Mouse (Mus musculus) heart, embryonic 10.5 days (tissue): ENCODE measurements at regions not wholly inside any gene's neighbourhood (a gene's known extent, or its start where the extent isn't known, plus 50 kb on each side); places are given as distances from the start of the nearest gene placed in this dataset.

ENCODE experiments used
- DNase-seq: peaks from one replicate; pipeline ENCODE4 v3.0.0-alpha.2; 2017; ENCODE audit warnings: low spot score
- H3K27ac ChIP-seq: fragments of 300-500 bp; sonication (generic); 2 replicates; pipeline ENCODE4 v1.5.1; 2016; ENCODE audit warnings: mild to moderate bottlenecking
- H3K27me3 ChIP-seq: fragments of 300-500 bp; sonication (generic); 2 replicates; pipeline ENCODE4 v1.6.1; 2016; ENCODE audit warnings: mild to moderate bottlenecking; ENCODE audit not compliant: poor library complexity, insufficient read depth, severe bottlenecking
- H3K36me3 ChIP-seq: fragments of 300-500 bp; sonication (generic); 2 replicates; pipeline ENCODE4 v1.6.1; 2016; ENCODE audit warnings: mild to moderate bottlenecking, moderate library complexity
- H3K4me1 ChIP-seq: fragments of 300-500 bp; sonication (generic); 2 replicates; pipeline ENCODE4 v1.6.1; 2016; ENCODE audit warnings: mild to moderate bottlenecking
- H3K4me3 ChIP-seq: fragments of 300-500 bp; sonication (generic); 2 replicates; pipeline ENCODE4 v1.5.1; 2016; ENCODE audit warnings: mild to moderate bottlenecking, moderate library complexity
- H3K9me3 ChIP-seq: fragments of 300-500 bp; sonication (generic); 2 replicates; pipeline ENCODE4 v1.6.1; 2016; ENCODE audit warnings: mild to moderate bottlenecking, moderate library complexity
- WGBS: fragments of 180-500 bp; shearing (Covaris S2); methylation state at CpG from one replicate; pipeline ENCODE4 v1.1.7; 2016; 5-methylcytosine and 5-hydroxymethylcytosine counted together

DNA sequence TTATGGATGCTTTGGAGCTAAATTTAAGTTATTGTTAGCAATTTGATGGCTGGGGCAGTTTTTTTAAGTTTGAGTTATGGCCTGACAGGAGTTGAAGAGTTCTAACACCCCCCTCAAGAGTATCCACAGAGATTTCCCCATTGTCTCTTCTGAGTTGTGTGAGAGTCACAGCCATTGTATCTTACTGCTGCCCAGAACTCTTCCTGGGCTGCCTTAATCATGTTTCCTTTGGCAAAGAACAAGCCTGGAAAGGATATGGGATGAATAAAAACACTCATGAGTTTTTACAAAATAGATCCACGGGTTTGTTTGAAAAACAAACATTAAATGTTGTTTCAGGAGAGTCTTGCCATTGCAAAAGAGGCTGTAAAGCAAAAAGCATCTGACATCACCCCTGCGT, 343.5 kb upstream of the Gm11146 start:
- H3K4me1 ChIP-seq = no peaks in the 10 kb centered on the region
- H3K27ac ChIP-seq = no peak overlapping the region
- H3K9me3 ChIP-seq = no peaks in the 10 kb centered on the region
- no peak for DNase-seq
- 44% methylated on average over 2 of the region's 2 CpGs for WGBS
- H3K27me3 ChIP-seq = no peaks in the 10 kb centered on the region
- no peaks in the 10 kb centered on the region for H3K36me3 ChIP-seq
- no peak overlapping the region for H3K4me3 ChIP-seq

DNA sequence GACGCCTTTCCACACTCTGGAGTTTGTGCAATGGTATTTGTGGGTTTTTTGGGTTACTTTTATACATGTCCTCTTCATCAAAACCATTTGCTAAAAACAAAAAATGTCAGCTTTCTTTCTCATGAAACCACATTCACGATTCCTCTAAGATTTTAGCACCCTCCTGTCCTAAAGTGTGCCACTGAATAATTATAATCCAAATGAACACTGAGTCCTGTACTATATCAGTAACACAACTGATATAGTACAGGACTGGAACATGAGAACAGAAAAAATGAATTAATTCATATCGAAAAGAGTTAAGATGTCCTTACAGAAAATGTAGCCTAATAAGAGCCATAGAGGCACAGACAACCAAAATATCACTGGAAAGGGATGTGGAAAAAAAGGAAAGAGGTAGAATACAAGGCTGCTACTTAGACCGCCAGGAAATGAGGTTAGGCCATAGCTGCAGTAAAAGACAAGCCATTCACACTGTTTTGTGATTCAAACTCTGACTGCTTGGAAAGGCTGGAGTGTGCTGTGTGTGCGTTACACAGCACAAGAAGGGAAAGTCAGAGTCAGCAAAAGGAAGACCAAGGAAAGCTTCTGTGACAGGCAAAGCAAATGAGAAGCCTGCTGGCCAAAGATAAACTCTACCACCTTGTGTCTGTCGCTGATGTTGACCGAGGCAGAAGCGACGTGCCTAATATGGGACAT, 329.3 kb upstream of the Gm11146 start:
- Histone ChIP-seq H3K27me3 (no peaks in the 10 kb centered on the region), H3K9me3 (no peaks in the 10 kb centered on the region), H3K27ac (no peak overlapping the region), H3K4me1 (no peaks in the 10 kb centered on the region), H3K4me3 (no peak overlapping the region), H3K36me3 (no peaks in the 10 kb centered on the region)
- no peak for DNase-seq
- 77% methylated on average over 9 of the region's 9 CpGs for WGBS

DNA sequence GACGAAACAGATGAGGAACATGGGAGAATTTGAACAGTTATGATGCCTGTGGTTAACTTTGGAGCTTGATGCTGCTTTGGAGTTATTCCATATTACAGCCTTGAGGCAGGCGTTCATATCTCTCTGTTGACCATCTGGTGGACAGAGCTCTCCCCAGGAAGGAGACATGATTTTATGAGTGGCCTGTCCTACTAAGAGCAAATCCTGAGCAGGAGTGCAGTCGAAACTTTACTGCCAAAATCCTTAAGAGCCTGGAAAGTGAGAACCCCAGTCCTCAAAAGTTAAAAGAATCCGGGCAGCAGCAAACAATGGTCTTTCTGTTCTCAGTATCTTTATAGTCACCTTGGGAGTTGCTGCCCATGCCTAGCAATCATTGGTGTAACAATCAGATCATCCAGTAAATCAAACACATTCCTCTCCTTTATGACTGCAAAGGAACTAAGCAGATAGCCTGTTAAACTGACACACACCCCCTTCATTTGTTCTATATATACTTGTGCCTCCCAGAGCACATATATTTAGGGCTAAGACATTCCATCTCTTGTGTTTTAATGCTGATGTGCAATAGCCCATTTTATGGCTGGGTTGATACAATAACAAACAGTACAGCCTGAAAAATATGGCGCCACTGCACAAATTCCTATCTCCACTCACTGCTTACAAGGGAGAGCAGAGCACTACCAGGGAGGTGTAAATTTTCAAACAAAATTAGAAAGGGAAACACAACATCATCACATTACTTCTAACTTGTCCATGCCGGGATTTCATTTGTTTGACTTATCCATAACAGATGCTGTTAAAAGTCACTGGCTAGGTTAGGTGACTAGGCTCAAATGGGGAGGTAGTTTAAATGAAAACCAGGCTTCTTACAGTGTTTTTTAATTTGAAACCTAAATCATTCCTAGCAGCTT, 312.5 kb upstream of the Gm11146 start:
- no peaks in the 10 kb centered on the region for H3K36me3 ChIP-seq
- no peak overlapping the region for H3K27ac ChIP-seq
- DNase-seq = no peak
- no peaks in the 10 kb centered on the region for H3K27me3 ChIP-seq
- H3K4me1 ChIP-seq = no peaks in the 10 kb centered on the region
- H3K4me3 ChIP-seq = no peak overlapping the region
- H3K9me3 ChIP-seq = no peaks in the 10 kb centered on the region
- 78% methylated on average over 6 of the region's 6 CpGs for WGBS

GRCm38 (mm10) chr16:77894247-77894646, 292.4 kb upstream of the Gm11146 start:
- no peaks in the 10 kb centered on the region for H3K36me3 ChIP-seq
- no peaks in the 10 kb centered on the region for H3K4me1 ChIP-seq
- DNase-seq = no peak
- no peaks in the 10 kb centered on the region for H3K9me3 ChIP-seq
- no peak overlapping the region for H3K4me3 ChIP-seq
- H3K27ac ChIP-seq = no peak overlapping the region
- 57% methylated on average over 2 of the region's 2 CpGs for WGBS
- H3K27me3 ChIP-seq = no peaks in the 10 kb centered on the region

GRCm38 (mm10) chr16:77893690-77894089, 291.8 kb upstream of the Gm11146 start:
- no peak overlapping the region for H3K4me3 ChIP-seq

DNA sequence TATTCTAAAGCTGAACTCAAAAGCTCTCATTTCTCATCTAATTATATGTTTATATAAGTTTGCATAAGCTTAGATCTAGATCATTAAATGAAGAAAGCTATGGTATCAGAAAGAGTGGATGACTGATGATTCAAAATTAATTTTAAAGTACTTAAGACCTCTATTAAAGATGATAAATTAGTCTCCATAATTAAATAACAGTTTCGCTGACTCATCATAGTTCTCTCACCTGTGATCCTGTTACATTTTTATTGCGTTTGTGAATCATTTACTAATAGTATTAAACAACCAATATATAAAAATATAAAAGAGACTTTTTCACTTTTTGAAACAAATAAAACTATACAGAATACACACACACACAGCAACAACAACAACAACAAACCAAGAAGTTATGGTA, 290.8 kb upstream of the Gm11146 start:
- Histone ChIP-seq H3K27ac (no peak overlapping the region), H3K36me3 (no peaks in the 10 kb centered on the region), H3K27me3 (no peaks in the 10 kb centered on the region), H3K9me3 (no peaks in the 10 kb centered on the region), H3K4me1 (no peaks in the 10 kb centered on the region), H3K4me3 (no peak overlapping the region)
- 79% methylated on average over 2 of the region's 2 CpGs for WGBS
- no peak for DNase-seq

More at GRCm38 (mm10) chr16:77893690-77894089, 291.8 kb upstream of the Gm11146 start:
- DNase-seq = no peak
- Histone ChIP-seq H3K4me1 (no peaks in the 10 kb centered on the region), H3K27me3 (no peaks in the 10 kb centered on the region), H3K9me3 (no peaks in the 10 kb centered on the region), H3K36me3 (no peaks in the 10 kb centered on the region), H3K27ac (no peak overlapping the region)
- WGBS = 74% methylated on average over 2 of the region's 2 CpGs

DNA sequence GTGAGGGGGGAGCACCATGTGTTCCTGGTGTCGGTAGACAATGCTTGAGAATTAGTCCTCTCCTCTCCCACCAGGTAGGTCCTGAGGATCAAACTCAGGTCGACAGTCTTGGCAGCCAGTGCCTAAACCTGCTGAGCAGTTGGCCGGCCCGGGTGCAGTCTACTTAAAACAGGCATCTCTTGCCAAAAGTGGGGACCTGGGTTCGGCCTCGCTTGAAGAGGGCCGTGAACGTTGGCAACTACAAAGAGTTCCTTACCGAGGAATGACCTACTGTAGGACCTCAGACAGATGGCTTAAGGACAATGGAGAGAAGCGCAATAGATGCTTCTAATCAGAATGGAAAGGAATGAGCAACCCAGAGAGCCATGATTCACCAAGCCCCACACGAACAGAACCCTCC, 287.5 kb upstream of the Gm11146 start:
- no peak for DNase-seq
- H3K9me3 ChIP-seq = no peaks in the 10 kb centered on the region
- WGBS = 86% methylated on average over 11 of the region's 11 CpGs
- no peak overlapping the region for H3K27ac ChIP-seq
- no peak overlapping the region for H3K4me3 ChIP-seq
- H3K36me3 ChIP-seq = no peaks in the 10 kb centered on the region
- no peaks in the 10 kb centered on the region for H3K4me1 ChIP-seq
- no peaks in the 10 kb centered on the region for H3K27me3 ChIP-seq

GRCm38 (mm10) chr16:77885060-77885679, 283.3 kb upstream of the Gm11146 start:
- no peaks in the 10 kb centered on the region for H3K27me3 ChIP-seq
- no peak overlapping the region for H3K27ac ChIP-seq
- DNase-seq = no peak
- no peaks in the 10 kb centered on the region for H3K9me3 ChIP-seq
- no peaks in the 10 kb centered on the region for H3K4me1 ChIP-seq
- H3K4me3 ChIP-seq = no peak overlapping the region
- no peaks in the 10 kb centered on the region for H3K36me3 ChIP-seq
- WGBS = 80% methylated on average over 15 of the region's 15 CpGs

GRCm38 (mm10) chr16:77884495-77884894, 282.6 kb upstream of the Gm11146 start:
- no peaks in the 10 kb centered on the region for H3K27me3 ChIP-seq
- WGBS = 90% methylated on average over 9 of the region's 9 CpGs
- H3K4me3 ChIP-seq = no peak overlapping the region
- H3K9me3 ChIP-seq = no peaks in the 10 kb centered on the region
- H3K4me1 ChIP-seq = no peaks in the 10 kb centered on the region
- H3K27ac ChIP-seq = no peak overlapping the region
- DNase-seq = no peak
- H3K36me3 ChIP-seq = no peaks in the 10 kb centered on the region

DNA sequence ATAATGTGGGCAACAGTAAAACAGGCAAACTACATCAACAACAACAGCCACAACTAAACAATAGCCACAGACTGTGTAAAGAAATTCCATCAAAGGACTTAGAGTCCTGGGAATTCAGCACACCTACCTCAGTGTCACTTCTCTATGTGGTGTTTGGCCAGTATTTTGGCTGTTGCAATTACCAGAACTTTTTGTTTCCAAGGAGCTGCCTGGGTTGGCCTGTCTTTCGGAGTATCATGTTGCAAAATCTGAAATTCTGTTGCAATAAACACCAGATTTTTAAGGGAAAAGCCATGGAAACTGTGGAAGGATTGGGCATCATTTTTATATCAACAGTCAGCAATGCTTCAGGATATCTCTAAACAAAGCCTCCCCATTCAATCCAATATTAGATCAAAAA, 275.1 kb upstream of the Gm11146 start:
- no peaks in the 10 kb centered on the region for H3K27me3 ChIP-seq
- no peaks in the 10 kb centered on the region for H3K9me3 ChIP-seq
- H3K4me1 ChIP-seq = no peaks in the 10 kb centered on the region
- H3K27ac ChIP-seq = no peak overlapping the region
- WGBS = 75% methylated on average over 1 of the region's 1 CpGs
- H3K36me3 ChIP-seq = no peaks in the 10 kb centered on the region
- no peak overlapping the region for H3K4me3 ChIP-seq
- DNase-seq = no peak

DNA sequence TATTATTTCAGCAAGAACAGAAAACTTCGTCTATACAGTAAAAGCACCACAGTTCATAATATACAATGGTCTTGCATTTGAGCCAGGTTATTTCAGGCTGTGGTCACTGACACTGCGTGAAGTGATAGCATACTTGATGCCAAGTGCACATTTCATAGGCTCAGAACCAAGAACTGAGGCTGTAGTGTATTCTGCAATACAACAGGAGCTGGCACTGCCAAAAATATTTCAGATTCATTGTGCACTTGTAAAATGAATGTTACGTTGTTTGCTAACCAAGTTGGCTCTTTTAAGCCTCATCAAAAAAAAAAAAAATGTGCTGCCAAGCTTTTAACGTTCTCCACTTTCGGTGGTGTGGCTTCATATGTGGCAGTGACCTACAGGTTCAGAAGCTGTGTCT, 261.4 kb upstream of the Gm11146 start:
- H3K4me1 ChIP-seq = no peaks in the 10 kb centered on the region
- no peaks in the 10 kb centered on the region for H3K9me3 ChIP-seq
- H3K27me3 ChIP-seq = no peaks in the 10 kb centered on the region
- DNase-seq = no peak
- WGBS = 80% methylated on average over 5 of the region's 5 CpGs
- H3K4me3 ChIP-seq = no peak overlapping the region
- no peak overlapping the region for H3K27ac ChIP-seq
- H3K36me3 ChIP-seq = no peaks in the 10 kb centered on the region

- 87% methylated on average over 6 of the region's 6 CpGs for WGBS
- Histone ChIP-seq H3K9me3 (no peaks in the 10 kb centered on the region), H3K27ac (no peak overlapping the region), H3K36me3 (no peaks in the 10 kb centered on the region), H3K4me3 (no peak overlapping the region), H3K4me1 (no peaks in the 10 kb centered on the region), H3K27me3 (no peaks in the 10 kb centered on the region)
- no peak for DNase-seq
Measured at GRCm38 (mm10) chr16:77852066-77852781, 250.3 kb upstream of the Gm11146 start.
